Mouse (Mus musculus): ENCODE results near the gene Sash1.

GRCm38 (mm10) chr10:8717171-8717570 is 168.7 kb downstream of the Sash1 start:
- TF ChIP-seq E2F4 (IDR thresholded peaks at IDR 0.05; ENCODE audit: insufficient replicate concordance, low read depth, low read length), result no peak
- no peak for TF ChIP-seq CTCF (conservative IDR thresholded peaks at IDR 0.05 in 1 of 2, IDR thresholded peaks at IDR 0.05 in 1 of 2; ENCODE audit: low read depth in 2 of 2, low read length in 2 of 2)
- TF ChIP-seq ETS1 (conservative IDR thresholded peaks at IDR 0.05; ENCODE audit: low read depth, low read length), result no peak
- TF ChIP-seq ZNF384 (IDR thresholded peaks at IDR 0.05; ENCODE audit: low read depth, low read length), result no peak
- TF ChIP-seq ZMIZ1 (IDR thresholded peaks at IDR 0.05; ENCODE audit: low read depth, low read length), result no peak
- TF ChIP-seq EP300 (IDR thresholded peaks at IDR 0.05; ENCODE audit: low read length), result no peak
- TF ChIP-seq SMC3 (IDR thresholded peaks at IDR 0.05; ENCODE audit: low read depth, low read length), result no peak
- TF ChIP-seq JUND (conservative IDR thresholded peaks at IDR 0.05; ENCODE audit: low read depth, low read length), result no peak
- TF ChIP-seq POLR2AphosphoS2 (IDR thresholded peaks at IDR 0.05; ENCODE audit: low read depth, low read length), result no peak
- TF ChIP-seq ZKSCAN1 (IDR thresholded peaks at IDR 0.05; ENCODE audit: borderline replicate concordance, low read depth, low read length), result no peak

All from CH12.LX (cell line).